Mouse (Mus musculus): ENCODE measurements at regions not wholly inside any gene's neighbourhood (a gene's known extent, or its start where the extent isn't known, plus 50 kb on each side); places are given as distances from the start of the nearest gene placed in this dataset.

GRCm38 (mm10) chr17:47282476-47282875, 86.2 kb upstream of the Mrps10 start:
- Histone ChIP-seq H3K4me2 (replicated peaks; ENCODE audit: low read depth, low read length) (no peak overlapping the region), H3K4me1 (ENCODE audit: control insufficient read depth, insufficient read depth, low read length) (no peaks in the 10 kb centered on the region), H3K4me3 (ENCODE audit: low read depth, low read length) (no peak overlapping the region), H3K9ac (replicated peaks; ENCODE audit: low read depth, low read length) (no peak overlapping the region), H3K27ac (ENCODE audit: low read length) (no peak overlapping the region), H3K36me3 (ENCODE audit: control insufficient read depth, insufficient read depth, low read length) (peaks cover 9% of the 10 kb centered on the region), H3K27me3 (ENCODE audit: control insufficient read depth, insufficient read depth, low read length) (no peaks in the 10 kb centered on the region), H3K9me3 (ENCODE audit: control insufficient read depth, low read depth, low read length) (no peaks in the 10 kb centered on the region)
- WGBS = 63% methylated on average over 3 of the region's 3 CpGs
- ATAC-seq (ENCODE audit: insufficient number of reproducible peaks, insufficient read depth, low FRiP score, low read depth) = no peak

GRCm38 (mm10) chr17:47277890-47278289, 90.8 kb upstream of the Mrps10 start:
- Histone ChIP-seq H3K9me3 (ENCODE audit: control insufficient read depth, low read depth, low read length) (peaks cover 3% of the 10 kb centered on the region; the same call in 1 of the 2 replicates), H3K27me3 (ENCODE audit: control insufficient read depth, insufficient read depth, low read length) (no peaks in the 10 kb centered on the region), H3K36me3 (ENCODE audit: control insufficient read depth, insufficient read depth, low read length) (no peaks in the 10 kb centered on the region; the same call in 1 of the 2 replicates), H3K9ac (replicated peaks; ENCODE audit: low read depth, low read length) (no peak overlapping the region), H3K4me2 (replicated peaks; ENCODE audit: low read depth, low read length) (no peak overlapping the region), H3K4me1 (ENCODE audit: control insufficient read depth, insufficient read depth, low read length) (no peaks in the 10 kb centered on the region), H3K27ac (ENCODE audit: low read length) (no peak overlapping the region), H3K4me3 (ENCODE audit: low read depth, low read length) (no peak overlapping the region)
- no peak for ATAC-seq (ENCODE audit: insufficient number of reproducible peaks, insufficient read depth, low FRiP score, low read depth)
- 84% methylated on average over 5 of the region's 5 CpGs for WGBS

GRCm38 (mm10) chr17:47276639-47277038, 92.0 kb upstream of the Mrps10 start:
- ATAC-seq (ENCODE audit: insufficient number of reproducible peaks, insufficient read depth, low FRiP score, low read depth) = no peak
- 72% methylated on average over 6 of the region's 6 CpGs for whole genome bisulfite sequencing
- no peak overlapping the region for H3K4me3 ChIP-seq (ENCODE audit: low read depth, low read length)

GRCm38 (mm10) chr17:47275796-47276311, 92.8 kb upstream of the Mrps10 start:
- peaks cover 3% of the 10 kb centered on the region; the same call in 1 of the 2 replicates for H3K9me3 ChIP-seq (ENCODE audit: control insufficient read depth, low read depth, low read length)
- H3K27me3 ChIP-seq (ENCODE audit: control insufficient read depth, insufficient read depth, low read length) = no peaks in the 10 kb centered on the region
- H3K4me1 ChIP-seq (ENCODE audit: control insufficient read depth, insufficient read depth, low read length) = no peaks in the 10 kb centered on the region
- ATAC-seq (ENCODE audit: insufficient number of reproducible peaks, insufficient read depth, low FRiP score, low read depth) = peak; percentile 47; the same call in 1 of the 2 replicates
- peak overlapping the region; percentile 58; the same call in 1 of the 2 replicates for H3K27ac ChIP-seq (ENCODE audit: low read length)
- H3K9ac ChIP-seq (replicated peaks; ENCODE audit: low read depth, low read length) = no peak overlapping the region
- H3K4me3 ChIP-seq (ENCODE audit: low read depth, low read length) = no peak overlapping the region
- no peak overlapping the region for H3K4me2 ChIP-seq (replicated peaks; ENCODE audit: low read depth, low read length)
- WGBS = 67% methylated on average over 19 of the region's 19 CpGs
- no peaks in the 10 kb centered on the region; the same call in 1 of the 2 replicates for H3K36me3 ChIP-seq (ENCODE audit: control insufficient read depth, insufficient read depth, low read length)

More at GRCm38 (mm10) chr17:47276639-47277038, 92.0 kb upstream of the Mrps10 start:
- no peaks in the 10 kb centered on the region for H3K27me3 ChIP-seq (ENCODE audit: control insufficient read depth, insufficient read depth, low read length)
- H3K9me3 ChIP-seq (ENCODE audit: control insufficient read depth, low read depth, low read length) = peaks cover 3% of the 10 kb centered on the region; the same call in 1 of the 2 replicates
- H3K36me3 ChIP-seq (ENCODE audit: control insufficient read depth, insufficient read depth, low read length) = no peaks in the 10 kb centered on the region; the same call in 1 of the 2 replicates
- H3K27ac ChIP-seq (ENCODE audit: low read length) = no peak overlapping the region
- H3K4me2 ChIP-seq (replicated peaks; ENCODE audit: low read depth, low read length) = no peak overlapping the region
- H3K9ac ChIP-seq (replicated peaks; ENCODE audit: low read depth, low read length) = no peak overlapping the region
- no peaks in the 10 kb centered on the region for H3K4me1 ChIP-seq (ENCODE audit: control insufficient read depth, insufficient read depth, low read length)

- H3K9ac ChIP-seq (replicated peaks; ENCODE audit: low read depth, low read length) = no peak overlapping the region
- H3K9me3 ChIP-seq (ENCODE audit: control insufficient read depth, low read depth, low read length) = peaks cover 3% of the 10 kb centered on the region; the same call in 1 of the 2 replicates
- no peak overlapping the region for H3K27ac ChIP-seq (ENCODE audit: low read length)
- no peaks in the 10 kb centered on the region for H3K4me1 ChIP-seq (ENCODE audit: control insufficient read depth, insufficient read depth, low read length)
- H3K36me3 ChIP-seq (ENCODE audit: control insufficient read depth, insufficient read depth, low read length) = no peaks in the 10 kb centered on the region; the same call in 1 of the 2 replicates
- no peak for ATAC-seq (ENCODE audit: insufficient number of reproducible peaks, insufficient read depth, low FRiP score, low read depth)
- H3K4me2 ChIP-seq (replicated peaks; ENCODE audit: low read depth, low read length) = no peak overlapping the region
- H3K4me3 ChIP-seq (ENCODE audit: low read depth, low read length) = no peak overlapping the region
- H3K27me3 ChIP-seq (ENCODE audit: control insufficient read depth, insufficient read depth, low read length) = no peaks in the 10 kb centered on the region
- 85% methylated on average over 7 of the region's 7 CpGs for WGBS
Observed at GRCm38 (mm10) chr17:47273309-47273708, 95.4 kb upstream of the Mrps10 start.

GRCm38 (mm10) chr17:47271979-47272677, 96.6 kb upstream of the Mrps10 start:
- ATAC-seq (ENCODE audit: insufficient number of reproducible peaks, insufficient read depth, low FRiP score, low read depth) = no peak
- Histone ChIP-seq H3K4me2 (replicated peaks; ENCODE audit: low read depth, low read length) (no peak overlapping the region), H3K4me1 (ENCODE audit: control insufficient read depth, insufficient read depth, low read length) (no peaks in the 10 kb centered on the region), H3K9ac (replicated peaks; ENCODE audit: low read depth, low read length) (no peak overlapping the region), H3K27me3 (ENCODE audit: control insufficient read depth, insufficient read depth, low read length) (no peaks in the 10 kb centered on the region), H3K9me3 (ENCODE audit: control insufficient read depth, low read depth, low read length) (peaks cover 7% of the 10 kb centered on the region; the same call in 1 of the 2 replicates), H3K36me3 (ENCODE audit: control insufficient read depth, insufficient read depth, low read length) (no peaks in the 10 kb centered on the region; the same call in 1 of the 2 replicates), H3K4me3 (ENCODE audit: low read depth, low read length) (no peak overlapping the region), H3K27ac (ENCODE audit: low read length) (no peak overlapping the region)
- 76% methylated on average over 7 of the region's 7 CpGs for WGBS

GRCm38 (mm10) chr17:47269053-47269891, 99.4 kb upstream of the Mrps10 start:
- no peaks in the 10 kb centered on the region for H3K27me3 ChIP-seq (ENCODE audit: control insufficient read depth, insufficient read depth, low read length)
- no peak overlapping the region for H3K4me3 ChIP-seq (ENCODE audit: low read depth, low read length)
- peaks cover 4% of the 10 kb centered on the region; the same call in 1 of the 2 replicates for H3K36me3 ChIP-seq (ENCODE audit: control insufficient read depth, insufficient read depth, low read length)
- no peak overlapping the region for H3K4me2 ChIP-seq (replicated peaks; ENCODE audit: low read depth, low read length)
- H3K9me3 ChIP-seq (ENCODE audit: control insufficient read depth, low read depth, low read length) = 0 out of 2 replicates have a peak, but pooled peaks cover 5% of the 10 kb centered on the region
- no peak for ATAC-seq (ENCODE audit: insufficient number of reproducible peaks, insufficient read depth, low FRiP score, low read depth)
- H3K9ac ChIP-seq (replicated peaks; ENCODE audit: low read depth, low read length) = no peak overlapping the region
- no peak overlapping the region for H3K27ac ChIP-seq (ENCODE audit: low read length)
- WGBS = 90% methylated on average over 19 of the region's 19 CpGs
- H3K4me1 ChIP-seq (ENCODE audit: control insufficient read depth, insufficient read depth, low read length) = no peaks in the 10 kb centered on the region

- Histone ChIP-seq H3K27me3 (ENCODE audit: control insufficient read depth, insufficient read depth, low read length) (no peaks in the 10 kb centered on the region), H3K4me2 (replicated peaks; ENCODE audit: low read depth, low read length) (no peak overlapping the region), H3K4me1 (ENCODE audit: control insufficient read depth, insufficient read depth, low read length) (no peaks in the 10 kb centered on the region), H3K9me3 (ENCODE audit: control insufficient read depth, low read depth, low read length) (0 out of 2 replicates have a peak, but pooled peaks cover 5% of the 10 kb centered on the region), H3K4me3 (ENCODE audit: low read depth, low read length) (no peak overlapping the region), H3K36me3 (ENCODE audit: control insufficient read depth, insufficient read depth, low read length) (peaks cover 4% of the 10 kb centered on the region; the same call in 1 of the 2 replicates), H3K27ac (ENCODE audit: low read length) (no peak overlapping the region), H3K9ac (replicated peaks; ENCODE audit: low read depth, low read length) (no peak overlapping the region)
- ATAC-seq (ENCODE audit: insufficient number of reproducible peaks, insufficient read depth, low FRiP score, low read depth) = no peak
- WGBS = 93% methylated on average over 4 of the region's 4 CpGs
Observed at GRCm38 (mm10) chr17:47267843-47268242, 100.8 kb upstream of the Mrps10 start.
